Mouse (Mus musculus) spleen, adult 18-20 months (tissue): ENCODE results near the gene Fer.
"Not testable (repeated sequence)": the region's sequence is repeated elsewhere in the genome, so short reads cannot be mapped to it uniquely, and the experiment has no call there.

ENCODE experiments used
- DNase-seq, 2 experiments: peaks; one replicate each; pipeline ENCODE4 v3.0.0; 2022; ENCODE audit warnings: mixed read lengths in 2 of 2

Gene Fer

DNA sequence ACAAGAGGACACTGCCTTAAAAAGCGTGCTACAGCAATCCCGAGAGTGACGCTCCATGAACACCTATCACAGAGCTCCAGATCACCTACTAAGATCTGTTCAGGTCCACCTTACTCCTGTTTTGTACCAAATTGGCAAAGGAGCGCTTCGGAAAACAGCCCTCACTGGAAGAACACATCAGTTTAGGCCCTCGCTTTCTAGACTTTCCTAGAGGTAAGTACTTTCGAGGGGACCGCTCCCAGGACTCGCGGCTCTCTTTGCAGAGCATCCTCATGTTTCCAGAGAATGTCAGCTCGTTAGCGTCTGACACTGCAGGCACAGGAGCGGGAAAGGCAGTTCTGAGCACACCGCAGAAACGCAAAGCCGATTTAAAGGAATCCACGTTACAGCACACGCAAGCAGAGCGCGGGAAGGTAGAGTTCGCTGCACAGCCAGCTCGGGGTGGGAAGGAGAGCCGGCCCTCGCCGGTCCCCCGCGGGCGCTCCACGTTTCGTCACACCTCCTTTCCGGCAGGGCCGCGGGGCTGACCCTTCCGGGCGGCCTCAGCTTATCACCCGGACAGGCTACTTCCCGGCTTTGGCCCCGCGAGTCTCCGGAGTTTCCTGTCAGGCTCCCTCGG, at the start of gene Fer:
Gene Fer, plus strand, starts transcription at position 51 of the 619 bp plus-strand sequence.
- no peak for DNase-seq

DNA sequence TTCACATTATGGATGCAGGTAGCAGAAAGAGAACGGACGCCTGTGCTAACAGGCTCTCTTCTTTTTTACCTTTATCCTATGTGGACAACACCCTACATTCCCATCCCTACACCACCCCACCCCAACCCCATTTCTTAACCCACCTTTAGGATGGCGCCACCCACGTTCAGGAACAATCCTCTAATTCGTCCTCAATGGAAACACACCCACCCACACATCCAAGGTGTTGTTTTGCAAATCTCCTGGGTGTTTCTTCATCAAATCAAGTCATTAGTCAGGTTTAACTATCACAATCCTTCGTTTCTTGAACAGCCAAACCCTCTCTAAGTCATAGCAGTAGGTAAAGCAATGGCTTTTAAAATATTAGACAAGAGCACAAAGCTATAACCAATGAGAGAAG, 49.3 kb upstream of the Fer start:
- no peak for DNase-seq

DNA sequence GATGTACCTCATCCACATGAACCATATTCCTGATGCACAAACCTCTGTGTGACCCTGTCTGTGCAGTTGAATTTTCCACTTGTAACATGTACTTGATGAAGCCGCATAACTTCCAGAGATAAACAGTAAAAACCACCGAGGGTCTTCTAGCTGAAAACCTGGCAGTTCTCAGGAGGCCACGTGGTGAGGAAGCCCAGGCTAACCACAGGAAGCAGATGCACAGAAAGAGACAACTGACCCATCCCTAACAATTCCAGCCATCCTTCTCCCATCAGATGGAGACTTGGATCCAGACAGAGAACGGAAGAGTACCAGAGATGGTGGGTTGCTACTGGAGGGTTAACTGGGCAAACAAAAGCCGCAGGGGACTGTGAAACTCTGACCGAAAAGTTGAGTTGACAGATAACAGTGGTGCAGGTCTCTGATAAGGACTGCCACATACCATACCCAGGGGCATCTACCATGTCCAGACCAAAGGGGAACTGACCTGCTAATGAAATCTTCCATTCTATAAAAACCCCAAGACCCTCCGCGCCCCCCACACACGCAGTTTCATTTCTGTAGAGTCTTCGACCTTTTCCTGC, 44.3 kb upstream of the Fer start:
- no peak for DNase-seq

DNA sequence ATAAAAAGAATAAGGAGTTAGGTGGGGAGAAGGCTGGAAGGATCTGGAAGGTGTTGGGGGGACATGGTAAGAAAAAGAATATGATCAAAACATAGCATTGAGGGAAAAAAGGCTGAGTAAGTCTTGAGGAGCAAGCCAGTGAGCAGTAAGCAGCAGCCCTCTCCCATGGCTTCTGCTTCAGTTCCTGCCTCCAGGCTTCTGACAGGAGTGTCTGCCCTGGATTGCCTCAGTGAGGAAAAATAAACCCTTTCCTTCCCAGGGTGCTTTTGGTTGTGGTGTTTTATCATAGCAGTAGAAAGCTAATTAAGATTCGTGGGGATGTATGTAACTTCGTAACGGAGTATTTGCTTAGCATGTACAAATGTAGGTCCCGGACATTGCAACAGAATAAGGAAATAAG, 38.7 kb upstream of the Fer start:
- DNase-seq: no peak

DNA sequence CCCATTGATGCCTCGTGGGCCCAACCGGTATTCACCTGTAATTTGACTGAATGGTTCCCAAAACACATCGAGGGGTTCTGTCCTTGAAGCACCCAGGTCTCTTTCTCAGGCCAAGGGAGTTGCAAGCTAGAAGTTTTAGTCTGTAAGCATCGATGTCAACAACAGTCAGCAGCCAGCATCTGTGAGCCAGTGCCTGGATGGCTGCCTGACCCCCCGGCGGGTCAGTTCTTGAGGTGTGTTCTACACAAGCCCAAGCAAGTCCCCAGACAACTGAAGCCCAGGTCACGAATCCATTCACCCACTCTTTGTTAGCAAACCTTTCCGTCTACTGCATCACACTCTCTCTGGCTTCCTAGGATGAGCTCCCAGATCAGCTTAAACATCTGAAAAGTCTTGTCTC, 36.7 kb upstream of the Fer start:
- DNase-seq: no peak

DNA sequence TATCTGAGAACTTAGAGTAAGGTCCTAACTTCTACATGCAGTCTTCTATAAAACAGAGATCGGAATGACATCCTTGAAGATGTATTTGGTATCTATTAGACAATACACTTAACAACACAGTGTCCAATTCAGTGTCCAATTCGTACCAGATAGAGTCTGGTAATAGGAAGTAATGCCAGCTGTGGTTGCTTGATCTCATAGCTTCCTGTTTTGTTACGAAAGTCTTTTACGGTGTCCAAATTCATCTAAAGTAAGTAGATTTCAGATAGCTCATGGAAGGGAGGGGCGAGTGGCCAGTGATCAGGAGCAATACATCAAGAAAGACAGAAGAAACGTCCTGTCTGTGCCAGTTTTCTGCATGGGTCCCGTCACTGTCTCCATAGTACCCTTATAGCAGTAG, 36.1 kb upstream of the Fer start:
- no peak for DNase-seq

DNA sequence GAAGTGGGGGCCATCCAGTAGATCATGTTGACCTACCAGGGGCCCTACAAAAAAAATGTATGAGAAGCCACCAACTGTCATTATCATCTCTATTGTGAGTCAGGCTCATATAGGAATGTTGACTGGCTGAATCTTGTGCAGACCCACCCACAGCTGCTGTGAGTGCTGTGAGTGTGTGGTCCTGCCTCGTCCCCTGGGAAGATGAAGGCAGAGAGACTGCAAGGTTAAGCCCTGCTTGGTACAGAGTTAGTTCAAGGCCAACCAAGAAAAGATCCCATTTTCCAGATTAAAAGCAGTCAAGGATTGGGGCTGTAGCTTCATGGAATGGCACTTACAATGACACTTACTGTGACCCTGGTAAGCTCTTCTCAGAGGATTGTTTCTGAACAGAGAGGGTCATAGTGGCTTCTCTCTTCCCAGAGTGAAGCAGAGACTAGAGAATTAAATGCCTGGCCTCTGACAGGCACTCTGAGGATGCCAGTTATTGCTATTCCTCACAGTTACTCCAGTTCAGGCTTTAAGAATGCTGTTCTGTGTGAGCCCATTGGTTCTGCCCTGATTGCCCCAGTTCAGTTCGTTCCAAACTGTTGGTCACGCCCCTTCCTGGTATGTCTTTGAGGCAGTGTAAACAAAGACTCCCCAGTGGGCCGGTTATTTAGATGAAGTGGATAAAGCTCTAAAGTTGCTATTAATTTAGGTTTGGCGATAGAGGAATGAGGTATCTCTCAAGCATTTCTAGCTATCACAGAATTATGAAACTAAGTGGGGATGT, 34.1 kb upstream of the Fer start:
- no peak for DNase-seq

DNA sequence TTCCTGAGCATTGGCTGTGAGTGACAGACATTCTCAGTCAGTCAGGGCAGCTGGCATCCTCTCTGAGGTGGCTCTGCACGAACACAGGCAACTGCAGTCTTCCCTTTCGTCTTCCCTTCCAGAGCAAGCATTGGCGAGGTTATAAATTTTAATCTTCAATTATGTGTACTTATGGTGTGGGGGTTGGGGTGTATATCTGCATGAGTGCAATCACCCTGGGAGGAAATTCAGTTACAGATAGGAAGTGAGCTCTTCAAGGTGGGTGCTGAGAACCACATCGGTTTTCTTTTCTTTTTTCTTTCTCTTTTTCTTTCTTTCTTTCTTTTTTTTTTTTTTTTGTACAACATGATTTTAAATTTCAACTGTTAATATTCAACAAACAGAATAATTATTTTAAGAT, 31.3 kb upstream of the Fer start:
- DNase-seq: no peak

DNA sequence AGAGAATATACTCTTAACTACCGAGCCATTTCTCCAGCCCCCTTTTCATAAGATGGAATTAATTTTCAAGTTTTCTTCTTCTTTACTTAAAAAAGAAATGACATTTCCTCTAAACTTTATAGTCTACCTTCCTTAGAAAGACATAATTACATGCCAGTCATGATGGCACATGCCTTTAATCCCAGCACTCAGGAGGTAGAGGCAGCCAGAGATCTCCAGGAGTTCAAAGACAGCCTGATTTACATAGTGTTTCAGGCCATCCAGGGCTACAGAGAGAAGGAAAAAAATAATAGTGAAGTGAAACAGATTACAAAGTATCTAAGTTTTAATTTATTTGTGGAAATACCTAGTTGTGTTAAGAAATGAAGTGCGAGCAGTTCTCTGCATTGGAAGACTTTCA, 26.6 kb upstream of the Fer start:
- no peak for DNase-seq

DNA sequence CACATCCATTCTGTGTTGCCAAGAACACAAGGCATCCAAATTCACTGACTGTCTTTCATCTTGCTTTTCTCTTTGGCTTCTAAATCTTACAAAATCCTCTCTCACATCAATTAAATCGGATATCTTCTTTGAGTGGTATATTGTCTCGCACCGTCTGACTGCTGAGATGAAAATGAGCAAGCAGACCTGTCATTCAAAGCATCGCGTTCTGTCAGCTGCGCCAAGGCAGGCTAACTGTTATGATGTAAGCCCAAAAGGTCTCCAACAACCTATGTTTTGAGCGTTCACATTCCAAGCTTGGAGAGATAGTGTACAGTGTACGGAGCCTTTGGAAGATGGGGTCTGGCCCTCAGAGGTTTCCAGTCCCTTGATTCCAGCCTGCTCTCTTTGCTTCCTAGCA, 26.2 kb upstream of the Fer start:
- no peak for DNase-seq

DNA sequence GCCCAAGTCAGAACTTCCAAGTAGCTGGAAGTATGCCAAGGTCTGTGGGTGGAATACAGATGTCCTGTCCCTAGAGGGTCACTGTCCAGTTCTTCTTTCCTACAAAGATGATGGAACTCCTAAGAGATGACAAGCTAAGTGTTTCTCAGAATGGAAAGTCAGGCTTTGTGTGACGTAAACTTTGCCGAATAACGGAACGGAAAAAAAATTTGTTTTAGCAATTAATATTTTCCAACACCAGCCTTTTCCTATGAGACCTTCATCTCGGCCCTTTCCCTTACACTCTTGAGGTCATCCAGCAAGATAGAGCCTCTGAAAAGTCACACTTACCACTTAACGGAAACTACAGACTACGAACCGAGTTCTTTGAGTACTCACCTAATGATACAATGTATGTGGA, 24.7 kb upstream of the Fer start:
- no peak for DNase-seq

DNA sequence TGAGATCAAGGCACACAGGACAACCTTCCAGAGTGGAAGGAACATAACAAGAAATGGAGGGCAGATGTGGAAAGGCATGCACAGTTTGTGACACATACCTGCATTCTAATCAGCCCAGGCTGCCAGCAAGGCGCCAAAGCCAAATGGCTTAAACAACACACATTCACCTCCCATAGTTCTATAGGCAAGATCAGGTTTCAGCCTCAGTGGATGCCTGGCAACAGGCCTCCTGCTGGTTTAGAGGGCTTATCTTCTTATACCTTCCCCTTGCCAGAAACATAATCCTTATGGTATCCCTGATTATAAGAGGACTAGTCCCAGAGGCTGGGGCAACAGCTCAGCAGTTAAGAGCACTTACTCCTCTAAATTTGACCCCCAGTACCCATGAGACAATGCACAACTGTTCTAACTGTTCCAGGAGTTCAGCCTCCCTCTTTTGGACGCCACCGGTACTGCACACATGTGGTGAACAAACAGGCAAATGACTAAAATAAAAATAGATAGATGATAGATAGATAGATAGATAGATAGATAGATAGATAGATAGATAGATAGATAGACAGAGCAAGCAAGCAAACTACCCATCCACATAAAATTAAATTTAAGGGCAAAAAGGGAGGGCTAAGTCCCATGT, 23.1 kb upstream of the Fer start:
- no peak for DNase-seq

DNA sequence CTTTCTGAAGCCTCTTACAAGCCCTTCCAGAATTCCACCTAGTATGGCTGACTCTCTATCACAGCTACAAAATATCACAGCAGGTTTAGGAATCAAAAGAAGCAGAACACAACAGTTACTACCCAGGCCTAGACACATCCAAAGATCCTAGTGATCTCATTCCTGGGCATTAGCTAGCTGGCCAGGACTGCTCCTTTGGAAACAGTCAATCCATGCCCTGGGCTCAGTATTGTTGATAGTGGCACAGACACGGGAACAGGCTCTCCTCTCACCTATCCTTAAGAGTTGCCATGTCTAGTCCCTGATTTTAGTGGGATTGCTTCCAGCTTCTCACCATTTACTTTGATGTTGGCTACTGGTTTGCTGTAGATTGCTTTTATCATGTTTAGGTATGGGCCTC, 20.6 kb upstream of the Fer start:
- no peak for DNase-seq

DNA sequence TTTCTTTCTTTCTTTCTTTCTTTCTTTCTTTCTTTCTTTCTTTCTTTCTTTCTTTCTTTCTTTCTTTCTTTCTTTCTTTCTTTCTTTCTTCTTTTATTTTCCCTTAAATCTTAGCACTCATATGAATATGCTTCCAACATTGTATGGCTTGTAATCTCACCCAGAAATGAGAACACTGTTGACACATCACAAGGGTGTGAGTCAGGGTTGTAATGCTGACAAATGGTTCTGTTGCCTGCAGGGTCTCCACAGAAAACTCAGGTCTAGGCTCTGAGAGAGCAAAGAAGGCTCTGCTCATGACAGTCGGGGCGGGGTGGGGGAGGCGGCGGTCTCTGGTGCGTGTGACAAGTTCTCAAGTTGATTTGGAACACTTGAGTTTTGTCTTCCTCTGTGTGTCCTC, 17.9 kb upstream of the Fer start:
- no peak for DNase-seq

DNA sequence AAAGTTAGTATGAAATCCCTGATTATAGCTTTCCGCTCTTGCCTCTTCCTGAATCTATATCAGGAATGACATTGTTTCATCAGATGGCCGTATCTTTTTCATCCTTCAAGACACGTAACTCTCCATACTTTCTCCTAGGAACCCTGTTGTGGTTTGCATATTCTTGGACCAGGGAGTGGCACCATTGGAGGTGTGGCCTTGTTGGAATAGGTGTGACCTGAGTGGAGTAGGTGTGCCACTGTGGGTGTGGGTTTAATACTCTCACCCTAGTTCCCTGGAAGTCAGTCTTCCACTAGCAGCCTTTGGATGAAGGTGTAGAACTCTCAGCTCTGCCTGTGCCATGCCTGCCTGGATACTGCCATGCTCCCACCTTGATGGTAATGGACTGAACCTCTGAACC, 17.1 kb upstream of the Fer start:
- not testable (repeated sequence) for DNase-seq

DNA sequence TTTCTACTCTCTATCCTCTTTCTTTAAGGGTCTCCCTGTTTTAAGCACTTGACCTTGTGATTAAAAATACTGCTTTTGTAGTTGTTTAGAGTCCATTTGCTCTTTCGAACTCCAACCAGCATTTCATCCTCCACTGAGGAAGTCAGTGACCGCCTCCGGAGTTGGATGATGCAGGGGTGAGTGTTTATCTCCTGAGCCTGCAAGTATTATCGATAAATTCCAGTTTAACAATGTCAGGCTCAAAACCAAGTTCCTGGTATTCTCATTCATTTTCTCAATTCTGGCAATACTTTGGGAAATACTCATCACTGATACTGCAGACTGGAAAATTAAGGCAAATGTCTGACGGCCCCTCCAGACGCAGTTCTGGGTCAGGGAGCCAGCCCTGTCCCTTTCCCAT, 13.7 kb upstream of the Fer start:
- DNase-seq: no peak

DNA sequence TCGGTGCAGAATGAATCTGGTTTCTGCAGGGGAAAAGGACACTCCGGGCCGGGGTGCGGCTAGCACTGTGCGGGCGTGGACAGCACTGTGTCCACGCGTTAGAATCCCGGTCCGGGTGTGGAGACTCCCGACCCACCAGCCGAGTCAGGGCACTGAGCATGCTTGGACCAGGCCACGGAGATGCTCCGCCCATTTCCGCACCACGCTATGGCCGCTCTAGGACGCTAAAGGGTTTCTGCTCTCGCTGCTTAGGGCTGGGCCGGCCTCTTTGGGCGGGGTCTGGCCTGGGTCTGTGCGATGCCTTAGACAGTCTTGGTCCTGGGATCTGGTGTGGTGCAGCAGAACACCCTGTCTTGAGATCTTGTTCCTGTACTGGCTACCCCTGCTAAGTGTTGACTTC, 13.3 kb upstream of the Fer start:
- peak; percentile 27 to 43 for DNase-seq

DNA sequence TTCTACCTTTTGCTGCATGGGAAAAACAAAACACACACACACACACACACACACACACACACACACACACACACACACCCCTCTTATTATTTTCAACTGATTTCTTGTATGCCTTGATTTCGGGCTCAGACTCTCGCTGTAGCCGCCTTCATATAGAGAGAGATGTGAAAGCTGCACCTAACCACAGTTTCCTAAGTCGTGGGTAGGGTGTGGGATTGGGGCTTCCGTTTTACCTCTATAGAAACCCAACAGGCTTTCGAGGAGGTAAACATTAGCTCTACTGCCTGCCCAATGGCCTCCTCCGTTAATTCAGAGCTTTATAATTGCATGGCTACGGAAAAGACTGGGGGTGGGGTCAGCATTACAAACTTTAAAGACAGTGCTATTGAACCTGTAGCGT, 12.8 kb upstream of the Fer start:
- peak; percentile 7 to 24 for DNase-seq

DNA sequence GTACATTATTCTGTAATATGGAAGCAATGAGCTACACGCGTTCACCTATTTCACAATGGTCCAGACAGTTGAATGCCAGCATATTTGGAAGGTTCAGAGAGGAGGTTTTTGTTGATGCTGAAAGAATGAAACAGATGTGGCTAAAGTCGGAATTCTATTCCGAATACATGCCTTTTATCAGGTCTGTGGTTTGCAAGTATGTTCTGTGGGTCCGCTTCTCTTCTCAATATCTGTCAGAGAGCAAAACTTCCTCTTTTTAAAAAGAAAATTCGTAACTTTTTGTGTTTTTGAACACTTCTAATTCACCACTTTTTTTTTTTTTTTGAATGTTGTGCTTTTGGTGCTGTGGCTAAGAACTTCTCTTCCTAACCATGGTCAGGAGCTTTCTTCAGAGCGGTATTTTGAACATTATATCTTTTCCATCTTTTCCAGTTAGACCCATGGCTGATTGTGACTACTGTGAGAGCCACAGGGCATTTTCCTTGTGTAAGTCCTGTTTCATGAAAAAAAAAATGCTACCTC, 5.8 kb upstream of the Fer start:
- no peak for DNase-seq

DNA sequence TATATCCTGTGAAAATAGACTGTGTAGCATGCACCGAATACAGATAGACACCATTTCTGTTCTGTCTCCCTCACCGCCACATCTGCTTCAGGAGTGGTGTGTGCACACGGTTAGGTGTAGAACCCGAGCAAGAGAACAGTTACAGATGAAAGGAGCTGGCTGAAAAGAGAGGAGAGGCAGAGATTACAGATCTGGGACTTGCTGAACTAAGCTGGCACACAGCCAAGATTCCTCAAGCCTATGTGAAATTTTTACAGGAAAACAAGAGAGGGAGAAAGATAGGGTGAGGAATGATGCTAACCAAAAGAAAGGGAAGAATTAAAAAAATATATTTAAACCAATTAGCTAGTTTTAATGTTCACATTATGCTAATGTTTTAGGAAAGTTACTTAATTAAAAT, 1.9 kb upstream of the Fer start:
- no peak for DNase-seq

DNA sequence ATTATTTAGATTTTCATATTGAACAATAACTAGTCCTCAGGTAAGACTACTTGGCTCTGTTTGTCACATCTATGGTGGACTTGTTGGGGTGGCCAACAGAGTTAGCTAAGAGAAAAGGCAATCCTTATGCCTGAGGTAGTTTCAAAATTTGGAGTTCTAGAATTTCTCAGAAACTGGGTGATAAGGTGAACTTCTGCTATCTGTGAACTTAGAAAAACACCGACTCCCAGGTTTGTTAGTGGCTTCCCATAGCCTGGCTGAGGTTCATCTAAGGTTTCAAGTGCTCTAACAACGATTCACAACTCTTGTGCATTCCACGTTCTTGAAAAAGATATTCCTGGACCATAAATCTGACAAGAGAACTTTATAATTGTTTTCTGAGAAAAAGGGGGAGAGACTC, 463 bp upstream of the Fer start:
- no peak for DNase-seq

DNA sequence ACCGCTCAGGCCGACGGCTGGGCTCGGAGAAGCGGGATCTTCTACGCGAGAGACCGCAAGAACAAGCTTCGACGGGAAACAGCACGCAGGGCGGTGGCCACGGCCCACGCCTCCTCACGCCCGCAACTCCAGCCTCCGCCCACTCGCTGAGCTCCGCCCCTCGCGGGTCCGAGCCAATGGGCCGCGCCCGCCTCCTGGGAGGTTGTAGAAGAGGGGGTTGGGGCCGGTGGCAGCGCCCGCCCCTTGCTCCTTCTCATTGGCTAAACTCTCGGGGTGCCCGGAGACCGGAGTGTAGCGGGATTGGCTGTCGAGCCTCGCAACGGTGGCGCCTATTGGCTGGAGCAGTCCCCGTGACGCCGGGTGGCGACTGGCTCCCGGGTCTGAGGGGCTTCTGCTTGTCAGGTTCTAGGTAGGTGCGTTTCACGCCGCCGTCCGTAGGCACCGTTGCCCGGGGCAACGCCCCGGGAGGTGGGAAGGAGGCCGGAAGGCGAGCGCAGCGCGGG, 836 bp downstream of the Fer start, which contains the start of gene A930002H24Rik:
Gene A930002H24Rik, minus strand, starts transcription at position 145 of the 503 bp plus-strand sequence.
- peak; percentile 87 to 90 for DNase-seq

DNA sequence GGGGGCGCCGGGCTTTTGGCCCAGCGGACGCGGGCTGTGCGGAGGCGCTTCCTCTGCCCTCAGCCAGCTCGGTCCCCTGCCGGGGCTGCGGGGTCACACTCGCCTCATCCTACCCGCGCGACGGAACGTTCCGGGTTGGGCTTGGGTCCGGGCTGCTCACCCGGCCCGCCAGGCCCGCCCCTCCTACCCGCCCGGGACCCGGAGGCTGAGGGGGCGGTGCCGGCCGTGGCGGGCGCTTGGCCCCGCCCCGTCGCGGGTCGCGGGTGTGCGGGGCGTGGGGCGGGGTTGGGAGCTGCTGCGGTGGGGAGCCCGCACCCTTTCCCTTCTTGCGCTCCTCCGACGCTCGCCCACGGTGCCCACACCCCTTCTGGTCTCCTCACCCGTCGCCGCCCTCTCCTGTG, 1.3 kb downstream of the Fer start:
- DNase-seq: no peak

DNA sequence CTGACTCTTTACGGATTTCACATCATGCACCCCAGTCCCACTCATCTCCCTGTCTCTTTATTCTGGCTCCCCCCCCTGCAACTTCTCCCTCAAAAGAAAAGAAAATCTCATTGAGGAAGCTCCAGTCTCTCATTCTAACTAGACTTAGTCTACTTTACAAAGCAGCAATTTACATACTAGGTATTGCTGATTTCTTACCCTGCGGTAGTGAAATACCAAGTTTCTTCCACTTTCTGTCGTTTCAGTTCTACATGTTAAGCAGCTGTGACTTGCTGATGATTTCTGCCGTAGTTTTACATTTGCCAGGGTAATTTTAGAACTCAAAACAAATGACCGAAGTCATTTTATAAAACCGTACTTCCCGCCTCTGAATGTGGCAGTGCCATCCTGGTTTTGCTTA, 8.9 kb downstream of the Fer start:
- no peak for DNase-seq
